Mouse (Mus musculus): ENCODE data around the gene Kcnmb4.
A peak's percentile ranks its signal among the peaks of the same experiment; 100 is the strongest.

The Kcnmb4 gene

GRCm38 (mm10) chr10:116452771-116453170, 20.9 kb downstream of the Kcnmb4 start:
- no peak for DNase-seq (ENCODE audit: low spot score in 2 of 2)

GRCm38 (mm10) chr10:116450621-116451020, 23.1 kb downstream of the Kcnmb4 start:
- DNase-seq (ENCODE audit: low spot score in 2 of 2), result no peak

DNA sequence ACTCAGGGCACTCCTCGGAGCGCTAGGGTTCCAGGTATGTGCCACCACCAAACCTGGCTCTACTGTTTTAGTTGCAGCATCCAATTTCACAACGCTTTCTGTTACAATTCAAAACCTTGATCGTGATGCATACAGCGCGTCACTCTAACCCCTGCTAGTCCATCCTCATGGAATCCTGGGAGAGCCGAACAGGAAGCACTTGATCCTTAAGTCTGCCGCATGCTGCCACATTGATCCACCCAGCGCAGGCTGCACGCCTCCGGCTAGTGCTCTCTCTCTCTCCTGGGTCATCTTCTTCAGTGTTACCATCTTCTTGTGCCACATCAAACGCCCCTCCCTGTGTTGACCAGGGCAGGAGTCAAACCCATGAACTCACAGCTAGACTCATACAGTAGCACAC, 25.5 kb downstream of the Kcnmb4 start:
- DNase-seq (ENCODE audit: low spot score in 2 of 2), result no peak

GRCm38 (mm10) chr10:116447176-116447575, 26.5 kb downstream of the Kcnmb4 start:
- no peak for DNase-seq (ENCODE audit: low spot score in 2 of 2)

- DNase-seq (ENCODE audit: low spot score in 2 of 2), result no peak
Observed at GRCm38 (mm10) chr10:116446040-116446439, 27.6 kb downstream of the Kcnmb4 start.

- DNase-seq (ENCODE audit: low spot score in 2 of 2), result no peak
Observed at GRCm38 (mm10) chr10:116444826-116445225, 28.9 kb downstream of the Kcnmb4 start.

GRCm38 (mm10) chr10:116444371-116444770, 29.3 kb downstream of the Kcnmb4 start:
- DNase-seq (ENCODE audit: low spot score in 2 of 2), result no peak

- no peak for DNase-seq (ENCODE audit: low spot score in 2 of 2)
Observed at GRCm38 (mm10) chr10:116440946-116441345, 32.7 kb downstream of the Kcnmb4 start.

DNA sequence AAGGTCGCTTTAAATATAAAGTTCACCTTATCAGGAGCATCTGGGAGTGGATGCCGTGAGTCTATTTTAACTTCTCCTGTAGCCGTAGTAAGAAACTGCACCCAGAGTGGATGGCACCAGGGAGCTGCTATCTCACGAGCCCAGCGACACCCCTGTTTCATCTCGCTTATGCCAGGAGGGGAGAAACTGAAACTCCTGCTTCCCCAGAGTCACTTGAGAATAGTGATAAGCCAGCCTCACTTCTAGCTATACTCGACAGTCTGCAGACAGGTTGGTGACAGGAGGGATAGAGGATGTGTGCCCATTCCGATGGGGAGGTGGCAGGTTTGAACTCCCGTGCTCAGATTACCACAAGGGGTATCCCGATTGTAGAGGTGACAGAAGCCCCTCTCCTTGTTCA, 33.6 kb downstream of the Kcnmb4 start:
- no peak for DNase-seq (ENCODE audit: low spot score in 2 of 2)

GRCm38 (mm10) chr10:116435455-116435854, 38.2 kb downstream of the Kcnmb4 start:
- DNase-seq (ENCODE audit: low spot score in 2 of 2), result no peak

GRCm38 (mm10) chr10:116432421-116432820, 41.3 kb downstream of the Kcnmb4 start:
- DNase-seq (ENCODE audit: low spot score in 2 of 2), result no peak

DNA sequence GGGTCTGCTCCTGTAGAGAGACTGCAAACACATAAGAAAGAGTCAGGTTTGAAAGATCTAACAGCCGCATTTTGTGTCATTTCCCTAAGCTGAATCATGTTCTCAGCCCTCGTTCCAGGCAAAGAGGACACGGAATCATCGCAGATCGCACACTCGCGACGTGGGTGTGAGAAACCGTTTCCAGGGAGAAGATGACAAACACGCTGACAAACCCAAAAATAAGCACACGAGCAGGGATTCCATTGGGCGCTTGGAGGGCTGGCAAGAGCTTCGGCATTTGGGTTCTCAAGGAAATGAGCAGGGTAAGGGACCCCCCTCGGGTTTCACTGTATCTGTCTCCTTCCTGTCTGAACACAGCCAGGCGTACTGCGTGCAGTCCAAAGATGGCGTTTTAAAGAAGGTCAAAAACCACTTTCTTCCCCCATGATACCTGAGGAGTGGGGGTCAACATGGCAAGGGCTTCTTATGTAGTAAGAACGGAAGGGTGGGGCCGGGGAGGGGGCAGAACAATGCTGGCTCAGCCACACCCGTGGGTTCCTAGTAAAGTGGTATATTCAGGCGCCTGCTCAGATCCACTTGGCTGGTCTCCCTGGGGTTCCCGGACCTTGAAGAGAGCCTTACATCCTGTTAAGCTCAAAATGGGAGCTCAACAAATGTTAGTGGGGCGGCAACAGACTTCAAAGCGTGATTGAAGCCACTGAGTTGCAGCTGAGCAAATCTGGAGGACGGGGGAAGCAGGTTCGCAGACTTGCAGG, 45.5 kb downstream of the Kcnmb4 start:
- DNase-seq (ENCODE audit: low spot score in 2 of 2), result peak; percentile 50 to 74

DNA sequence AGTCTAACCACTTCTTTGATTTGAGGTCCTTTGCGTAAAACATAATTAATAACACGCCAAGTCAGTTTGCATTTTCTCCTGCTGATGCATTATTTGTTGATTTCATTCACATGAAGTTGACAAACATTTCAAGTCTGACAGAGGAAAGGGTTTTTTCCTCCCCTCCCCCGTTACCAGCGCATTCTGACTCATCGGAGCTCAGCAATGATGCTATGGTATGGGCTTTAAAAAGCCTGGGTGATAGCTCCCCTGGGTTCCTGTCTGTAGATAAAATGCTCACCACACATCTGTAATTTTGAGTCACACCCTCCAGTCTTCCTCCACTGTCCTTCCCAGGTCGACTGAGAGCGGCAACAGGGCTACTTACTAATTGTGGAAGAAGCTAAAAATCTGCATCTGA, 47.5 kb downstream of the Kcnmb4 start:
- no peak for DNase-seq (ENCODE audit: low spot score in 2 of 2)

DNA sequence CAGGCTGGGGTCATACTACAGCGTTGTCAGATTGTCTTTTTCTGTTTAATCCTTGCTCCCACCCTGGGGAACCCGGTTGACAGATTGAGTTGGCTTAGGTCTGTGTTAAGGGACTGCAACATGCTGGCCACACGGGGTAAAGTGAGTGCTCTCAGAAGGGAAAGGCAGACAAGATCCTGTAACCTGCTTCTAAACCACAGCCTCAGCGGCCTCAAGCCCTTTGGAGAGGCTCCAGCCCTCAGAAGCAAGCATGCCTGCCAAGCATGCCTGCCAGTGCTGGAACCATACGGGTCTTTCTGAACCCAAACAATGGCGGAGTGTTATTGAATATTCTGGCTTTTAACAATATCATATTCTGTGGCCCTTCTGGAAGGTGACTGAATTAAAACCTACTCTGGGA, 48.8 kb downstream of the Kcnmb4 start:
- no peak for DNase-seq (ENCODE audit: low spot score in 2 of 2)

DNA sequence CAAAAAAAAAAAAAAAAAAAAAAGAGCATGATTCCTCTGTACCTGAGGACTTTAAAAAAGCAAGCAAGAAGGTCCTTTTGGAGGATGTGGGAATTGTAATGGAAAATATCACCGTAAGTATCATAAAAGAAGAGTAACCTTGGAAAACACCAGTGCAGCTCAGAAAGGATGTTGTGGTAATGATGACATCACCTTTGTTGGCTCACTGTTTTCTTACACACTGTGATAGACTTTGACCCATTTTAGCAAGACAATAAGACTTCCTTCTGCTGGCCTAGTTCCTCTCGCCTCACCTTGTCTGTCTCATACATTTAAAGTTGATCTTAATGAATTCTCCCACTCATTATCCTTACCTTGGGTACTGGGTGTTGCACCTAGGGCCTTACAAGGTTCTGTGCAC, 51.1 kb downstream of the Kcnmb4 start:
- no peak for DNase-seq (ENCODE audit: low spot score in 2 of 2)

GRCm38 (mm10) chr10:116420976-116421375, 52.7 kb downstream of the Kcnmb4 start:
- DNase-seq (ENCODE audit: low spot score in 2 of 2), result no peak

GRCm38 (mm10) chr10:116418121-116418726, 55.5 kb downstream of the Kcnmb4 start:
- DNase-seq (ENCODE audit: low spot score in 2 of 2), result no peak

DNA sequence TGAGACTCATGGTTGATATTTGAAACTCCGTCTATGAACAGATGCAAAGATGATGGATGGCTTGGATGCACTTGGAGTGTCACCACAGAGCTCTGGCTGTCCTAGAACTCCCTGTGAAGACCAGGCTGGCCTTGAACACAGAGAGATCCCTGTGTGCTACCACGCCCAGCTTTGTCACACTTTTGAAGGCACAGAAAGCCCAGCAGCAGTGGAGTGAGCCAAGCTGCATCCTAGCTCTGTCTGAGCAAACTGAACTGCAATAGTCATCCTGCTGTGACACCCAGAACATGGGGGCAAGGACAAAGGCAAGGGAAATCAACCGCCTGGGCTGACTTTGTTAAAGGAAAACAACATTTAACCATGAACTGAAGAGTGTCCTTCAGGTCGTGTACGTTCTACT, 57.0 kb downstream of the Kcnmb4 start:
- no peak for DNase-seq (ENCODE audit: low spot score in 2 of 2)

DNA sequence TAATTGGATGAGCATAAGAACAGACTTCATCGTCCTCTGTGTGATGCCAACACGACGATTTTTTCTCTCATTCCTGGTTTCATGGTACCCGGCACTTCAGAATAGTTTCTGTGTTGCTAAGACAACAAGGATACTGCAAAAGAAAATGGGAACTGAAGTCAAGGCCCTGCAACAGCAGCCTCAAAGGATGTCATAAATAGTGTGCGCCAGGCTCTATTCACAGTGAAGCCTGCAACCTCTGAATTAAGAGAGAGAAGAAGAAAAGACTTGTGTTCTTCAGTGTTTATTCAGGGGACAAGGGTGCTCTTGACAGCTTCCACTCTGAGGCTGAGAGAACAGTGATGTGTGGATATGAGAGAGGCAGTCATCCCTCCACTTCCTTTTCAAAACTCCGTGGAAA, 57.5 kb downstream of the Kcnmb4 start:
- no peak for DNase-seq (ENCODE audit: low spot score in 2 of 2)

DNA sequence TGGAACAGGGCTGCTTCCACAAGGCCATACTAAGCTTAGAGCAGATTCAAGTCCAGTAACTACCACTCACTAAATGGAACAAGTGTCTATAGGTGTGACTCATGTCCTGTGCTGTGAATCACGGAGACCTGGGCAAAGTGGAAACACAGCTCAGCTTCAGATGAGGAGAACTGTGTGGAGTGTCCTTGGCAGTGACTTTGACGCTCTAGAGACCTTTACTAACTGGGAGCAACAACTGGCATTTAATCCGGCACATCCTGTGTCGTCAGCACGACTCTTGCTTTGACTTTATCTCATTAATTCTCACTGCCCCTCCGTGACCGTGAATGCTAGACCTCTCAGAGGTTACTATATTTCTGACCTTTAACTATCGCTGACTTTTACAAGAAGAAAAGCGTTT, 62.9 kb downstream of the Kcnmb4 start:
- DNase-seq (ENCODE audit: low spot score in 2 of 2), result no peak

- no peak for DNase-seq (ENCODE audit: low spot score in 2 of 2)
Observed at GRCm38 (mm10) chr10:116407684-116408359, 65.9 kb downstream of the Kcnmb4 start.

DNA sequence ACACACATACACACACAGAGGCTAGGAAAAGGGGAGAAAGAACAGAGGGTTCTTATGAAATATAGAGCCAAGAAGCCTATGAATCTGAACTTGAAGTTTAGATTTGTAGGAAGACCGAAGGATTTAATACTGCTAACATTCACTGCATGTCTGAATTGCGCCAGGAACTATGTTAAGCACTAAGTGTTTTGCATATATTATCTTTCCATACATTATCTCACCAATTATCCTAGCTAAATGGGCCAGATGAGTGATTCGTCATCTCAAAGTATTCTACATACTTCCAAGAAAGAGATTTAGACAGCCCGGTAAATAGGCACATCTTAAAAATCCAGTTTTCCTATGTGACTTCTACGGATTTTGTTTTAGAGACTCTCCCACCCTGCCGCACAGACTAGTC, 68.7 kb downstream of the Kcnmb4 start:
- DNase-seq (ENCODE audit: low spot score in 2 of 2), result no peak

GRCm38 (mm10) chr10:116403679-116404078, 70.0 kb downstream of the Kcnmb4 start:
- no peak for DNase-seq (ENCODE audit: low spot score in 2 of 2)
